In the genomic region with DNA sequence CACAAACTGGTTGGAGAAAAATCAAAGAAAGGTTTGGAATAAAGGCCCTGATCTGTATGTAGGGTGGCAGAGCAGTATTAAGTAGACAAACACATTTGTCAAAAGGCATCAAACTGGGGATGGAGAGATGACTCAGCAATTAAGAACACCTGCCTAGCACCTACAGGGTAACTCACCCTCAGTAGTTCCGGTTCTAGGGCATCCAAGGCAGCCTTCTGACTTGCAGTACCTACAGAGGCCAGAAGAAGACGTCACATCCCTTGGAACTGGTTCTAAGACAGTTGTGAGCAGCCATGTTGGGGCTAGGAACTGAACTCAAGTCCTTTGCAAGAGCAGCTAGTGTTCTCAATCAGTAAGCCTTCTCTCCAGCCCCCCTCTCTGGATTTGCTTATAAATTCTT, we compare ENCODE assay signal across 31 mouse cellular contexts. TPM values are rescaled to one million over a fixed set of nuclear protein-coding genes. Genes with fewer than 3 reads are reported as not detected.
"Had no signal": no experiment of that assay in that cellular context is flagged by ENCODE, and none has a peak within 500 bp of the region (broad histone marks: within the 10 kb centered on the region; RNA-seq: fewer than 3 reads in every experiment).

No protein-coding gene starts in this region.

- H3K27ac ChIP-seq: kidney, embryonic 15.5 days; limb, embryonic 10.5 days; limb, embryonic 13.5 days; liver, embryonic 13.5 days; midbrain, embryonic 12.5 days; neural tube, embryonic 13.5 days had no signal

- H3K9ac ChIP-seq: kidney, embryonic 15.5 days; limb, embryonic 13.5 days; liver, embryonic 13.5 days; midbrain, embryonic 12.5 days; neural tube, embryonic 13.5 days had no signal

- H3K9me3 ChIP-seq: kidney, embryonic 15.5 days; limb, embryonic 10.5 days; liver, embryonic 13.5 days had no signal

- H3K4me3 ChIP-seq: kidney, embryonic 15.5 days; limb, embryonic 10.5 days; limb, embryonic 13.5 days; liver, embryonic 13.5 days; midbrain, embryonic 12.5 days; myocyte; neural tube, embryonic 13.5 days had no signal

- H3K4me1 ChIP-seq: limb, embryonic 13.5 days; liver, embryonic 13.5 days; midbrain, embryonic 12.5 days; neural tube, embryonic 13.5 days had no signal

- H3K36me3 ChIP-seq: kidney, embryonic 15.5 days; limb, embryonic 10.5 days; limb, embryonic 13.5 days; liver, embryonic 13.5 days; midbrain, embryonic 12.5 days; neural tube, embryonic 13.5 days had no signal

- ATAC-seq: midbrain, embryonic 16.5 days had no signal

- DNase-seq: kidney, adult 2 months; kidney, postnatal 10 days; kidney, postnatal 36 days; liver; liver, embryonic 13.5 days; lung, adult 2 months; lung, postnatal 14 days; lung, postnatal 4 days; retina, postnatal 1 day; thymus, postnatal 36 days had no signal

- H3K27me3 ChIP-seq: kidney, embryonic 15.5 days; limb, embryonic 13.5 days; liver, embryonic 13.5 days; midbrain, embryonic 12.5 days; neural tube, embryonic 13.5 days had no signal

- H3K4me2 ChIP-seq: kidney, embryonic 15.5 days; limb, embryonic 13.5 days; liver, embryonic 13.5 days; midbrain, embryonic 12.5 days; neural tube, embryonic 13.5 days had no signal

RNA-seq across cellular contexts. Expression of gene Armc12, which starts 31.4 kb away (rescaled TPM):
- total RNA-seq: layer of hippocampus, adult 18-20 months; layer of hippocampus, postnatal 25 days; left cerebral cortex, adult 18-20 months; left cerebral cortex, postnatal 25 days; megakaryocyte progenitor cell, adult 5-6 weeks; megakaryocyte-erythroid progenitor cell, adult 5-6 weeks; neutrophil, adult 5-6 weeks had no signal
- polyA plus RNA-seq: kidney, adult 2 months; kidney, embryonic 15.5 days; limb, embryonic 10.5 days; limb, embryonic 13.5 days; liver, embryonic 13.5 days; liver, embryonic 16.5 days; lung, adult 2 months; lung, embryonic 16.5 days; midbrain, embryonic 12.5 days; midbrain, embryonic 16.5 days; myocyte; neural tube, embryonic 13.5 days; small intestine, adult 2 months; stomach, embryonic 16.5 days; urinary bladder, adult 2 months had no signal

RNA-seq across cellular contexts. Expression of gene Clpsl2, which starts 50.0 kb away (rescaled TPM):
- total RNA-seq: layer of hippocampus, adult 18-20 months; layer of hippocampus, postnatal 25 days; left cerebral cortex, adult 18-20 months; left cerebral cortex, postnatal 25 days; megakaryocyte progenitor cell, adult 5-6 weeks; megakaryocyte-erythroid progenitor cell, adult 5-6 weeks; monocyte, adult 5-6 weeks; neutrophil, adult 5-6 weeks had no signal
- polyA plus RNA-seq: kidney, adult 2 months; kidney, embryonic 15.5 days; limb, embryonic 10.5 days; limb, embryonic 13.5 days; liver, embryonic 13.5 days; liver, embryonic 16.5 days; lung, adult 2 months; lung, embryonic 16.5 days; midbrain, embryonic 12.5 days; midbrain, embryonic 16.5 days; myocyte; neural tube, embryonic 13.5 days; small intestine, adult 2 months; spleen, adult 2 months; stomach, embryonic 16.5 days; urinary bladder, adult 2 months had no signal
